Mouse (Mus musculus) MEL (cell line): ENCODE measurements around the gene Cbfa2t2.

ENCODE experiments used
- CHD2 ChIP-seq: IDR thresholded peaks from 2 replicates; pipeline ENCODE4 v1.6.1; 2011; ENCODE audit warnings: low read length, improper control_type of control experiment
- CTCF ChIP-seq, 3 experiments: IDR thresholded peaks in 2 of 3; conservative IDR thresholded peaks in 1 of 3; 2 replicates each; pipeline ENCODE4 v1.5.1; 2011 to 2012; ENCODE audit warnings: low read length in 3 of 3, low read depth in 2 of 3, mild to moderate bottlenecking in 2 of 3, improper control_type of control experiment in 1 of 3, inconsistent platforms in 1 of 3, mixed read lengths in 1 of 3, moderate library complexity in 1 of 3; ENCODE audit not compliant: control insufficient read depth in 1 of 3, insufficient read depth in 1 of 3, poor library complexity in 1 of 3, severe bottlenecking in 1 of 3
- E2F4 ChIP-seq: IDR thresholded peaks from 2 replicates; pipeline ENCODE4 v1.6.1; 2011; ENCODE audit warnings: low read depth, low read length, improper control_type of control experiment, borderline replicate concordance
- EP300 ChIP-seq, 2 experiments: IDR thresholded peaks; 2 replicates each; pipeline ENCODE4 v1.6.1; 2011; ENCODE audit warnings: improper control_type of control experiment in 2 of 2, low read length in 2 of 2, low read depth in 1 of 2, mild to moderate bottlenecking in 1 of 2
- MAX ChIP-seq: IDR thresholded peaks from 2 replicates; pipeline ENCODE4 v1.6.1; 2011; ENCODE audit warnings: low read length, improper control_type of control experiment
- MXI1 ChIP-seq: IDR thresholded peaks from 2 replicates; pipeline ENCODE4 v1.6.1; 2011; ENCODE audit warnings: mild to moderate bottlenecking, low read depth, low read length, improper control_type of control experiment
- MYC ChIP-seq: IDR thresholded peaks from 2 replicates; pipeline ENCODE4 v1.6.1; 2011; ENCODE audit warnings: low read depth, mild to moderate bottlenecking, low read length, improper control_type of control experiment, moderate library complexity
- NRF1 ChIP-seq: IDR thresholded peaks from 2 replicates; pipeline ENCODE4 v1.6.1; 2014; ENCODE audit warnings: low read depth, mild to moderate bottlenecking, inconsistent platforms, low read length, improper control_type of control experiment, moderate library complexity; ENCODE audit not compliant: poor library complexity, insufficient read depth, severe bottlenecking
- POLR2A ChIP-seq, 2 experiments: IDR thresholded peaks; 2 replicates each; pipeline ENCODE4 v1.6.1; 2011 to 2012; ENCODE audit warnings: low read length in 2 of 2, mild to moderate bottlenecking in 2 of 2, control low read depth in 1 of 2, improper control_type of control experiment in 1 of 2, low read depth in 1 of 2, moderate library complexity in 1 of 2; ENCODE audit not compliant: control insufficient read depth in 1 of 2, insufficient read depth in 1 of 2, poor library complexity in 1 of 2
- POLR2AphosphoS2 ChIP-seq: IDR thresholded peaks from 2 replicates; pipeline ENCODE4 v1.6.1; 2011; ENCODE audit warnings: low read length, improper control_type of control experiment
- RCOR1 ChIP-seq: IDR thresholded peaks from 2 replicates; pipeline ENCODE4 v1.6.1; 2012; ENCODE audit warnings: low read depth, mild to moderate bottlenecking, inconsistent platforms, low read length, improper control_type of control experiment
- TBP ChIP-seq: IDR thresholded peaks from 2 replicates; pipeline ENCODE4 v1.8.0; 2011; ENCODE audit warnings: low read depth, low read length, improper control_type of control experiment
- UBTF ChIP-seq: IDR thresholded peaks from 2 replicates; pipeline ENCODE4 v1.6.1; 2012; ENCODE audit warnings: low read depth, mild to moderate bottlenecking, inconsistent platforms, low read length, improper control_type of control experiment, moderate library complexity, borderline replicate concordance; ENCODE audit not compliant: insufficient read depth

DNA sequence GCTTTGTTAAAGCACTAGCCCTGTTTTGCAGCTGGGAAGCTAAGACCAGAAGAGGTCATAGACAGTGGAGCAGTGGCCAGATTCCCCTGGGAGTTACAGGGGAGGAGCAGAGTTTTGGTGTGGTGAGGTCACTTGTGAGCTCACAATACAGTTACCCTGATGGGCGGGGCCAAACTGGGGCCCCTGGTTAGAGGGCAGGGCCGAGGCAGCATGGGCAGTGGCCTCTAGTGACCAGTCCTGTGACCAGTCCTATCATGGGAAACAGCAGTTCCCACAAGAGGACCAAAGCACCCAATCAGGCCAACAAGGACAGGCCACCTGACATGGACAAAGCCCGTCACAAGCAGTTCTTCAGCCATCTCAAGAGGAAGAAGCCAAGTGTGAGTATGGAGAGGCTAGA, 112.4 kb downstream of the Cbfa2t2 start:
- TF ChIP-seq NRF1 (no peak), MXI1 (no peak), POLR2AphosphoS2 (no peak), CTCF (IDR thresholded peaks at IDR 0.05 in 2 of 3, conservative IDR thresholded peaks at IDR 0.05 in 1 of 3; ENCODE audit: control insufficient read depth in 1 of 3, insufficient read depth in 1 of 3, low read depth in 2 of 3, low read length in 3 of 3, poor library complexity in 1 of 3, severe bottlenecking in 1 of 3) (no peak), CHD2 (no peak), MYC (no peak), RCOR1 (no peak), POLR2A (IDR thresholded peaks at IDR 0.05; ENCODE audit: control insufficient read depth in 1 of 2, insufficient read depth in 1 of 2, low read depth in 1 of 2, low read length in 2 of 2, poor library complexity in 1 of 2) (no peak), EP300 (IDR thresholded peaks at IDR 0.05; ENCODE audit: low read depth in 1 of 2, low read length in 2 of 2) (no peak), TBP (no peak), UBTF (no peak), MAX (no peak), E2F4 (no peak)
